Mouse (Mus musculus): ENCODE results near the gene Eaf2.

DNA sequence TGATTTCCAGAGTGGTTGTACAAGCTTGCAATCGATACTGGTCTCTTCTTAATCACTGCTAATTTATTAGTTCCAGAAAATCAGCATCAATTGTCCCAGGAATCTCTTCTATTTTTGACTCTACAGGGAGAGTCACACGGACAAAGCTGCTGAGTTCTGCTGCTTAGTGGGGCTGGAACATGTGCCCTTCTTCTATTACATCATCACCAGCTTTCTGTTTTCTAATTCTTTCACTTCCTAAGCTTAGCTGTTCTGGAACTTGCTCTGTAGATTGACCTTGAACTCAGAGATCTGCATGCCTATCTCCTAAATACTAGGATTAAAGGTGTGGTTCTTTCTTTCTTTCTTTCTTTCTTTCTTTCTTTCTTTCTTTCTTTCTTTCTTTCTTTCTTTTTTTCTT is 76.5 kb downstream of the Eaf2 start:
- no peak for TF ChIP-seq GATA1 (IDR thresholded peaks at IDR 0.05; ENCODE audit: low read length)
- TF ChIP-seq TAL1 (IDR thresholded peaks at IDR 0.05; ENCODE audit: low read length) = no peak
